Mouse (Mus musculus) thymus, adult 2 months (tissue): Measurements from ENCODE around the gene Mbtd1. TPM values are rescaled to one million over a fixed set of nuclear protein-coding genes. Genes with fewer than 3 reads are reported as not detected.

ENCODE experiments used
- DNase-seq: peaks from one replicate; pipeline ENCODE4 v3.0.0; 2021
- H3K27ac ChIP-seq: fragments of 200-500 bp; 2 replicates; pipeline ENCODE4 v1.5.1; 2012; ENCODE audit warnings: low read length, control low read depth; ENCODE audit not compliant: control insufficient read depth, insufficient read depth
- H3K27me3 ChIP-seq: fragments of 200-500 bp; 2 replicates; pipeline ENCODE4 v1.6.1; 2012; ENCODE audit warnings: mild to moderate bottlenecking, low read length, moderate library complexity, mixed read lengths; ENCODE audit not compliant: control insufficient read depth, insufficient read depth
- H3K36me3 ChIP-seq: fragments of 200-500 bp; 2 replicates; pipeline ENCODE4 v1.6.1; 2012; ENCODE audit warnings: mild to moderate bottlenecking, low read length, moderate library complexity; ENCODE audit not compliant: control insufficient read depth, insufficient read depth
- H3K4me1 ChIP-seq: fragments of 200-500 bp; replicated peaks from 2 replicates; pipeline ENCODE4 v1.6.1; 2012; ENCODE audit warnings: low read length; ENCODE audit not compliant: control insufficient read depth, insufficient read depth
- H3K4me3 ChIP-seq: fragments of 200-500 bp; 2 replicates; pipeline ENCODE4 v1.5.1; 2012; ENCODE audit warnings: mild to moderate bottlenecking, low read length, control low read depth, moderate library complexity; ENCODE audit not compliant: control insufficient read depth, insufficient read depth
- CTCF ChIP-seq: fragments of 200-500 bp; IDR thresholded peaks from 2 replicates; pipeline ENCODE4 v1.5.1; 2012; ENCODE audit warnings: mild to moderate bottlenecking, control low read depth, low read length, moderate library complexity, borderline replicate concordance; ENCODE audit not compliant: control insufficient read depth, poor library complexity, insufficient read depth; ENCODE audit errors: extremely low read depth
- POLR2A ChIP-seq: fragments of 200-500 bp; IDR thresholded peaks from 2 replicates; pipeline ENCODE4 v1.6.1; 2012; ENCODE audit warnings: mild to moderate bottlenecking, low read length, control low read depth, moderate library complexity; ENCODE audit not compliant: control insufficient read depth, poor library complexity, insufficient read depth; ENCODE audit errors: extremely low read depth
- WGBS: fragments of 180-500 bp; shearing (Covaris S2); methylation state at CpG from one replicate; pipeline ENCODE4 v1.1.7; 2018; 5-methylcytosine and 5-hydroxymethylcytosine counted together
- polyA plus RNA-seq: library from polyadenylated mRNA; depleted of rRNA; stranded (reverse); fragments of >200 nt; gene quantifications from 2 replicates; pipeline ENCODE4 v1.2.3, GENCODE M21; 2012

The Mbtd1 gene
- polyA plus RNA-seq, 1 experiment = 17.4 TPM

DNA sequence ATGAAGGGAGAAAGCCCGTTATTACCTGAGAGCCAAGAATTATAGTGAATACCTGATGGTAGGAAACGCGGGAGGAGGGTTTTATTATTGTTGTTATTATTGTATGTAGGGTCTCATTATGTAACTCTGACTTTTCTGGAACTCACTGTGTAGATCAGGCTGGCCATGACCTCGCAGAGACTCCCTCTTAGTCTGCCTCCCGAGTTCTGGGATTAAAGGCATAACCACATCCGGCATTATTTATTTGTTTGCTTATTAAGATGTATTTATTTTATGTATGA, 83.1 kb downstream of the Mbtd1 start:
- Histone ChIP-seq H3K4me1 (peaks cover 5% of the 10 kb centered on the region), H3K27ac (no peak overlapping the region), H3K27me3 (no peaks in the 10 kb centered on the region), H3K4me3 (no peak overlapping the region), H3K36me3 (peaks cover 13% of the 10 kb centered on the region; the same call in 1 of the 2 replicates)
- no peak for TF ChIP-seq POLR2A
- DNase-seq = no peak
- WGBS = 48% methylated on average over 6 of the region's 6 CpGs

DNA sequence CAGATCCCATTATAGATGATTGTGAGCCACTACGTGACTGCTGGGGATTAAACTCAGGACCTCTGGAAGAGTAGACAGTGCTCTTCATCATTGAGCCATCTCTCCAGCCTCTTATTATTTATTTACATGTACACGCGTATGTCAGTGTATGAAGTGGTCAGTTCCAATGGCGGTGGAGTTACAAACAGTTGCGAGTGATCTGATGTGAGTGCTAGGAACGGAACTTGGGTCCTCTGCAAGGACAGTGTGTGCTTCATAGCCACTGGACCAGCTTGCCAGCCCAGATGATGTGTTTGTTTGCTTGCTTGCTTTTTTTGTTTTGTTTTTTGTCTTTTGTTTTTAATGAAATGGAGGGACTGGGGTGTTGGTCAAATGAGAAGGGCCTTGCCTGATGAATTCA, 83.5 kb downstream of the Mbtd1 start:
- Histone ChIP-seq H3K36me3 (peaks cover 12% of the 10 kb centered on the region; the same call in 1 of the 2 replicates), H3K4me1 (peaks cover 5% of the 10 kb centered on the region), H3K4me3 (no peak overlapping the region), H3K27ac (no peak overlapping the region), H3K27me3 (no peaks in the 10 kb centered on the region)
- TF ChIP-seq POLR2A (no peak), CTCF (no peak)
- WGBS = 98% methylated on average over 6 of the region's 6 CpGs
- no peak for DNase-seq

DNA sequence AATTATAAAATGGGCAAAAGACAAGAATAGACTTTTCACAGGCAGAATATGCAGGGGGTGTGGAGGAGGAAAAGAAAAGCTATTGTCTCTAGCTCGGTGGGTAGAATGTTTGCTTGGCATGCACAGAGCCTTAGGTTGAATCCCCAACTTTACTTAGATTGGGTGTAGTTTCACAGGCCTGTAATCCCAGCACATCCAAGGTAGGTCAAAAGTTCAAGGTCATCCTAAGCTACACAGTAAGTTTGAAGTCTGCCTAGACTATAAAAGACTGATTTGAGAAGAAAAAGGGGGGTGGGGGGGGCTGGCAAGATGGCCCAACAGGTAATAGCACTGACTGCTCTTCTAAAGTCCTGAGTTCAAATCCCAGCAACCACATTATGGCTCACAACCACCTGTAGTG, 84.1 kb downstream of the Mbtd1 start:
- Histone ChIP-seq H3K4me1 (peaks cover 5% of the 10 kb centered on the region), H3K27ac (no peak overlapping the region), H3K36me3 (peaks cover 7% of the 10 kb centered on the region; the same call in 1 of the 2 replicates), H3K27me3 (no peaks in the 10 kb centered on the region), H3K4me3 (no peak overlapping the region)
- 97% methylated on average over 1 of the region's 1 CpGs for WGBS
- DNase-seq = no peak
- no peak for TF ChIP-seq CTCF
- TF ChIP-seq POLR2A = no peak

DNA sequence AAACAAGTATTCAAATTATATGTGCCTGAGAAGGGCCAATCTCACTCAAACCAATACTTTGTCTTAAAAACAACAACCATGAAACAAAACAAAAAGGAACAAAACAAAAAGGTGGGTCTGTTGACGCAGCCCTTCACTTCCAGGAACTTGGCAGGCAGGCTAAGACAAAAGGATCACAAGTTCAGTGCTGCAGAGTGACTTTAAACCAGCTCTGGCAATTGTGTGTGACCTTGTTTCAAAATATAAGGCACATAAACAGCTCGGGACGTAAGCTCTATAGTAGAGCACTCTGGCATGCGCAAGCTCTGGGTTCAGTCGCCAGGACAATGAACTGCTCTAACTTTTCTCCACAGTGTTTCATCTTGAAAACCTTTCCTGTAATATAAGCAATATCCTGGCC, 87.3 kb downstream of the Mbtd1 start:
- DNase-seq = no peak
- Histone ChIP-seq H3K27ac (no peak overlapping the region), H3K4me1 (no peaks in the 10 kb centered on the region), H3K36me3 (no peaks in the 10 kb centered on the region), H3K4me3 (no peak overlapping the region), H3K27me3 (no peaks in the 10 kb centered on the region)
- WGBS = 97% methylated on average over 5 of the region's 5 CpGs
- TF ChIP-seq CTCF (no peak), POLR2A (no peak)

DNA sequence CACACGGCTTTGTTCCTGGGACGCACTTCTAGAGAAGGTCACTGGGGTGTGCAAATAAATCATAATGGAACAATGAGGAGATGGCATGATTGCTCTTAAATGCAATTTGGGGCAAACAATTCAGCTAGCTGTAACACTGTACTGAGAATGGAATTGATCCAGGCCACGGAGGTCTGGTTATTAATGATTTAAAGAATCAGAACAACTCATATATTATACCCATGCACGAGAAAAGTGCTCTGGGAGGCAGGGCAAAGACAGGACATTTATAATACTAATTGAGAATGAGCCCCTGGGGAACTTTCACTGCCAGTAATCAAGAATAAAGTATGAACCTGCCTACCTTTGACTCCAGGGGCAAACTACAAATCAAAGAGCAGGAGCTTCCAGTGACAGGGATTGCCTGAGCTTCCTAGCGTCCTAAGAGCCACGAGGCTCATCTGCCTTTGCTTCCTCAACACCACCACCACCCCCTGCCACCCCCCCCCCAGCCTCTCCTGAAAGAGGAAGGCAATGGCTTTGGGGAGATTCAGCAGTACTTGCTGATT, 93.9 kb downstream of the Mbtd1 start:
- TF ChIP-seq CTCF = no peak
- no peak for TF ChIP-seq POLR2A
- Histone ChIP-seq H3K27ac (no peak overlapping the region), H3K4me1 (no peaks in the 10 kb centered on the region), H3K27me3 (no peaks in the 10 kb centered on the region), H3K36me3 (no peaks in the 10 kb centered on the region), H3K4me3 (no peak overlapping the region)
- DNase-seq = no peak
- 70% methylated on average over 6 of the region's 6 CpGs for WGBS

DNA sequence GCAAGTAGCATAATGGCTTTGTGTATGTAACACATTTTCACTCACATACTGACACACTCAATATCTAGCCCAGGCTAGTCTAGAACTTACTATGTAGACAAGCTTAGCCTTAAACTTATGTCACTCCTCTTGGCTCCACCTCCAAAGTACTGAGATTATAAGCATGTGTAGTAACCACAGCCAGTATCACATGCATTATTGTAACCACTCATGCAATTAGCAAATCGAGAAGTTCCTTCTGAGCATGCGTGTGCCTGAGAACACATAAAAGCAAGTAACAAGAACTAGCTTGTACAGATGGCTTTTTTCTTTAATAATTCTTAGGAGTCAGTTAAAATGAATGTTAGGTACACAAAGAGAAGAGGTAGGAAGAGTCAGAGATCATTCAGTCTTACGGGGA, 99.0 kb downstream of the Mbtd1 start:
- Histone ChIP-seq H3K4me3 (no peak overlapping the region), H3K27ac (no peak overlapping the region), H3K27me3 (no peaks in the 10 kb centered on the region), H3K4me1 (no peaks in the 10 kb centered on the region; the same call in 1 of the 2 replicates), H3K36me3 (no peaks in the 10 kb centered on the region)
- TF ChIP-seq CTCF (no peak), POLR2A (no peak)
- WGBS = 86% methylated on average over 3 of the region's 3 CpGs
- no peak for DNase-seq

DNA sequence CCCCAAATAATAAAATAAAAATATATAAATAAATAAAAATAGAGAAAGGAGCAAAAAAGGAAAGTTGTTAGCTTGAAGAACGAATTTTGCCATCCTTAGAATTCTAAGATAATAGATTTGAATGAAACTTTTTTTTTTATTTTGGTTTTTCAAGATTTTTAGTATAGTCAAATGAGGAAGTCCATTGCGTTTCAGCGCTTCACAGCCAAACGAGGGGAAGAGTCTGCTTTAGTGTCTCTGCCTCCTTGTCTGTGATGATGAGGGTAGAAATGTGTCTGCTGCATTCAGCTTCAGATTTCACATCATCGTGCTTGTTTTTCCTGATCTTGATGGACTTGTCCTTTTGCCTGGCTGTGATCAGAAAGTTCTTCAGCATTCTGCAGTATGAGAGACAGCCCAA, 99.6 kb downstream of the Mbtd1 start:
- no peak for DNase-seq
- TF ChIP-seq POLR2A (no peak), CTCF (no peak)
- no peak overlapping the region for H3K4me3 ChIP-seq
- no peak overlapping the region for H3K27ac ChIP-seq
- H3K27me3 ChIP-seq = no peaks in the 10 kb centered on the region
- no peaks in the 10 kb centered on the region for H3K36me3 ChIP-seq
- 54% methylated on average over 5 of the region's 5 CpGs for WGBS
- H3K4me1 ChIP-seq = no peaks in the 10 kb centered on the region; the same call in 1 of the 2 replicates
